Mouse (Mus musculus): ENCODE measurements around the gene Cdk1. TPM values are rescaled to one million over a fixed set of nuclear protein-coding genes. Genes with fewer than 3 reads are reported as not detected.
A peak's percentile ranks its signal among the peaks of the same experiment; 100 is the strongest.

Gene Cdk1
- polyA plus RNA-seq, 1 experiment from 2014 or later = 700 TPM

DNA sequence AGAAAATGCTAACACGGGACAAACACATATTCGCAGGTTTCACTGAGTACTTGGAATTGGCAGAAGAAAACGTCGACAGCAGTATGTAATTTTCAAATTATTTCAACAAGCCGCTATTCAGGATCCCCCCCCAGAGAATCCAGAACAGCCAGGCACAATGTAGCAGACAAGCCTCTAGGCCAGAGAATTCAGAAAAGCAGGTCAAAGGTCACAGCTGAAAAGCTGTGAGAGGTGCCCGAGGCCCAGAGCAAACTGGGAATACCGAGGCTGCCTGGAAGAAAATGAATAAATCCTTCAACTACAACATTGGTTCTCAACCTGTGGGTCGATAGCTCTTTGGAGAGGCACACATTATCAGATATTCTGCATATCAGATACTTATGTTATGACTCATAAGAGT is 4.5 kb downstream of the Cdk1 start:
- 64% methylated on average over 8 of the region's 8 CpGs for WGBS
- Histone ChIP-seq H3K27me3 (ENCODE audit: insufficient read depth, low read length) (no peaks in the 10 kb centered on the region), H3K27ac (ENCODE audit: low read depth) (no peak overlapping the region), H3K4me3 (ENCODE audit: low read depth, low read length) (no peak overlapping the region), H3K36me3 (ENCODE audit: insufficient read depth) (peaks cover 78% of the 10 kb centered on the region), H3K4me2 (no peak overlapping the region), H3K9ac (no peak overlapping the region), H3K4me1 (ENCODE audit: insufficient read depth) (peaks cover 12% of the 10 kb centered on the region; the same call in 1 of the 2 replicates), H3K9me3 (ENCODE audit: low read depth, low read length) (no peaks in the 10 kb centered on the region)
- ATAC-seq (ENCODE audit: insufficient read depth) (no peak), DNase-seq (peak; percentile 15)
- no peak for TF ChIP-seq CTCF (IDR thresholded peaks at IDR 0.05; ENCODE audit: low read depth)

DNA sequence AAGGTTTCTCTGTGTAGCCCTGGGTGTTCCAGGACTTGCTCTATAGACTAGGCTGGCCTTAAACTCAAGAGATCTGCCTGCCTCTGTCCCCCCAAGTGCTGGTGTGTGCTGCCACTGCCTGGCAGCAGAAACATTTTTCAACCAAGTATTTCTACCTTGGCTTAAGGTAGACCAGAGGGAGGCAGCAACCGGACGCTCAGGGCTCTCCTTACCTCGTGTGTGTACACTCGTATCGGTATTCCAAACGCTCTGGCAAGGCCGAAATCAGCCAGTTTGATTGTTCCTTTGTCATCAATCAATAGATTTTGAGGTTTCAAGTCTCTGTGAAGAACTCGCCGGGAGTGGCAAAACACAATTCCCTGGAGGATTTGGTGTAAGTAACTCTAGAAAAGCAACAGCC is 10.4 kb downstream of the Cdk1 start:
- TF ChIP-seq CTCF (IDR thresholded peaks at IDR 0.05; ENCODE audit: low read depth) = no peak
- ATAC-seq (ENCODE audit: insufficient read depth) (no peak), DNase-seq (no peak)
- 85% methylated on average over 9 of the region's 9 CpGs for WGBS
- Histone ChIP-seq H3K27ac (ENCODE audit: low read depth) (no peak overlapping the region), H3K4me3 (ENCODE audit: low read depth, low read length) (no peak overlapping the region), H3K4me2 (no peak overlapping the region), H3K9ac (no peak overlapping the region), H3K27me3 (ENCODE audit: insufficient read depth, low read length) (no peaks in the 10 kb centered on the region), H3K36me3 (ENCODE audit: insufficient read depth) (peaks cover 99% of the 10 kb centered on the region), H3K9me3 (ENCODE audit: low read depth, low read length) (no peaks in the 10 kb centered on the region), H3K4me1 (ENCODE audit: insufficient read depth) (no peaks in the 10 kb centered on the region)

DNA sequence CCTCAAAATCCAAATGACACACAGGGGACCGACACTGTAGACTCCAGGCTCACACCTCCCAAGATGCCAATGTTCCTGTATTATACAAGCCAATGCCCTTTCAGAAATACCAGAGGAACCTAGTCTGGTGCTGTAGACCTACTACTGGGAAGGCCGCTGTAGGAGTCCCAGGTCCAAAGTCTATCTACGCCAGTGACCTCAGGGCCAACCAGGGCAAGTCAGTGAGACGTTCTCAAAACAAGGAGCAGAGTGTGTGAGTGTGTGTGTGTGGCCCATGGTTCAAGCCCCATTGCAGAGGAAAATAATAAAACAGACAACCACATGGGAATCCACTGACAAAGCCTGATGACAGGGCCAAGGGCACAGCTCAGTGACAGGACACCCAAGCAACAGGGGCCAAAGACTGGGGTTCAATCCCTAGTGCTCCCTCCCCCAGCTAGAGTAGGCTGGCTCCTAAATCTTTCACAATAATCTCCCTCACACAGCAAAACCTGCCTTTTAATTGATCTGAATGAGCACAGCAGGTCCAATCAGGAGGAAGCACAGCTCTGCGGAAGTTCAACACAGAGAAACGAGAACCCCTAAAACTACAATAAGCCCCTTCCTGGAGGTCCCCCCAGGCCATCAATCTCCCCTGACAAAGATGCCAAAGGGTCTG is 11.0 kb downstream of the Cdk1 start:
- DNase-seq (no peak), ATAC-seq (ENCODE audit: insufficient read depth) (no peak)
- no peak overlapping the region for H3K9ac ChIP-seq
- 68% methylated on average over 6 of the region's 6 CpGs for WGBS
- no peaks in the 10 kb centered on the region for H3K4me1 ChIP-seq (ENCODE audit: insufficient read depth)
- H3K36me3 ChIP-seq (ENCODE audit: insufficient read depth) = peaks cover 99% of the 10 kb centered on the region
- no peak overlapping the region for H3K4me2 ChIP-seq
- no peak overlapping the region for H3K27ac ChIP-seq (ENCODE audit: low read depth)
- no peaks in the 10 kb centered on the region for H3K27me3 ChIP-seq (ENCODE audit: insufficient read depth, low read length)
- H3K9me3 ChIP-seq (ENCODE audit: low read depth, low read length) = no peaks in the 10 kb centered on the region
- TF ChIP-seq CTCF (IDR thresholded peaks at IDR 0.05; ENCODE audit: low read depth) = no peak
- no peak overlapping the region for H3K4me3 ChIP-seq (ENCODE audit: low read depth, low read length)

DNA sequence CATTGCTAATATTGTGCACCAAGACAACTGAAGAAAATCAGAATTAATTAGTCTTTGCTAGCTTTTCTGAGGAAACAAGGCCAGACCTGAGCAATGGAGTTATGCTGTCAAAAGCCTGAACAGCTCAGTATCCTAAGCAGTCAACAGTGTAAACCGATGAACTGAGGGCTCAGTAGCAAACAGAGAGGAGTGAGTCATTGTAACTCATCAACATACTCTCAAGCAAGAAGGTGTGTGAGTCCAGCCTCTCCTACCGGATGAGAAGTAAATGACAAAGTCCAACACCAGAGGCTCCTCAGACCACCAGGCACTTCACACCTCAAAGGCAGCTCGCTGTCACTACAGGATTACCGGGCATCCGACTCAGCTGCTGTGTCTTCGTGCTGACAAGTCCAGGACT is 12.7 kb downstream of the Cdk1 start:
- H3K4me3 ChIP-seq (ENCODE audit: low read depth, low read length) = no peak overlapping the region
- no peak overlapping the region for H3K27ac ChIP-seq (ENCODE audit: low read depth)
- WGBS = 87% methylated on average over 6 of the region's 6 CpGs
- no peaks in the 10 kb centered on the region for H3K4me1 ChIP-seq (ENCODE audit: insufficient read depth)
- TF ChIP-seq CTCF (IDR thresholded peaks at IDR 0.05; ENCODE audit: low read depth) = no peak
- H3K9ac ChIP-seq = no peak overlapping the region
- DNase-seq (no peak), ATAC-seq (ENCODE audit: insufficient read depth) (no peak)
- H3K4me2 ChIP-seq = no peak overlapping the region
- no peaks in the 10 kb centered on the region for H3K9me3 ChIP-seq (ENCODE audit: low read depth, low read length)
- no peaks in the 10 kb centered on the region for H3K27me3 ChIP-seq (ENCODE audit: insufficient read depth, low read length)
- H3K36me3 ChIP-seq (ENCODE audit: insufficient read depth) = peaks cover 99% of the 10 kb centered on the region

DNA sequence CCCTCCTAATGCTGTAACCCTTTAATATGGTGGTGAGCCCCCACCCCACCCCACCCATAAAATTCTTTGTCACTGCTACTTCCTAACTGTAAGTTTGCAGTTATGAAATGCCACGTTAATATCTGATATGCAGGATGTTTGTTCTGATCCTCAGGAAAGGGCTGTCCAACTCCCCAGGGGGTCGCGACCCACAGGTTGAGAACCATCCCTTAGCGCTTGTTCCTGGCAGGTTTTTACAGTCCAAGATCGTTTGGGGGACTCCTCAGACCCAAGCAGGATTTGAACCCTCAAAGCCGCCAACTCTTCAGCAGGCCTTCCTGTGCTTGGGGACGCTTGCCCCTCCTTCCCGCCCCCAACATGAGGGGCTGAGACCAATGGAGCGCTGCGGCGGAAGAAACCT is 16.5 kb downstream of the Cdk1 start:
- H3K27me3 ChIP-seq (ENCODE audit: insufficient read depth, low read length) = no peaks in the 10 kb centered on the region
- no peaks in the 10 kb centered on the region for H3K4me1 ChIP-seq (ENCODE audit: insufficient read depth)
- 83% methylated on average over 11 of the region's 11 CpGs for WGBS
- ATAC-seq (ENCODE audit: insufficient read depth) = no peak
- no peaks in the 10 kb centered on the region for H3K9me3 ChIP-seq (ENCODE audit: low read depth, low read length)
- H3K36me3 ChIP-seq (ENCODE audit: insufficient read depth) = peaks cover 76% of the 10 kb centered on the region
- TF ChIP-seq CTCF (IDR thresholded peaks at IDR 0.05; ENCODE audit: low read depth) = no peak
- H3K4me2 ChIP-seq = no peak overlapping the region
- no peak overlapping the region for H3K9ac ChIP-seq
- peak overlapping the region; percentile 25; the same call in 1 of the 2 replicates for H3K27ac ChIP-seq (ENCODE audit: low read depth)
- H3K4me3 ChIP-seq (ENCODE audit: low read depth, low read length) = no peak overlapping the region
- DNase-seq = peak; percentile 9

DNA sequence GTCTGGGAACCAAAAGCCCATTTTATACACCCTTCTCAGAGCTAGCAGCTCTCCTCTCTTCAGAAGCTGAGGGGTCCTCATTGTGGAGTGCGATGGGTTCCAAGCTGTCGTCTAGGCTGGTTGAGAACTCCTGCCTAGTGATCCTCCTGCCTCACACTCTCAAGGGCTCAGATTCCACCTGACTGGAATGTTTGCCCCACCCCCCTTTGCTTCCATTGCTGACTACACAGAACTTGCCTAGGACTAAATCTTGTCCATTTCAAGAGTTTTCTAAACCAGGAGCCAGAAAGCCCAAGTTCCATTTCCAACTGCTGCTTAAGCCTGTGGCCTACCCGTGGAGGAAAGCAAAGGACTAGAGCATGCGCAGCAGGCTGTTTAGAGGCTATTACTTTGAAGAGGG is 17.1 kb downstream of the Cdk1 start:
- no peak for TF ChIP-seq CTCF (IDR thresholded peaks at IDR 0.05; ENCODE audit: low read depth)
- H3K27me3 ChIP-seq (ENCODE audit: insufficient read depth, low read length) = no peaks in the 10 kb centered on the region
- no peak overlapping the region for H3K4me2 ChIP-seq
- H3K4me3 ChIP-seq (ENCODE audit: low read depth, low read length) = no peak overlapping the region
- ATAC-seq (ENCODE audit: insufficient read depth) (0 out of 2 replicates have a peak, but pooled peaks have one; percentile 33), DNase-seq (peak; percentile 38)
- H3K4me1 ChIP-seq (ENCODE audit: insufficient read depth) = no peaks in the 10 kb centered on the region
- no peaks in the 10 kb centered on the region for H3K9me3 ChIP-seq (ENCODE audit: low read depth, low read length)
- WGBS = 63% methylated on average over 4 of the region's 4 CpGs
- peak overlapping the region; percentile 44; the same call in 1 of the 2 replicates for H3K27ac ChIP-seq (ENCODE audit: low read depth)
- no peak overlapping the region for H3K9ac ChIP-seq
- H3K36me3 ChIP-seq (ENCODE audit: insufficient read depth) = peaks cover 70% of the 10 kb centered on the region

DNA sequence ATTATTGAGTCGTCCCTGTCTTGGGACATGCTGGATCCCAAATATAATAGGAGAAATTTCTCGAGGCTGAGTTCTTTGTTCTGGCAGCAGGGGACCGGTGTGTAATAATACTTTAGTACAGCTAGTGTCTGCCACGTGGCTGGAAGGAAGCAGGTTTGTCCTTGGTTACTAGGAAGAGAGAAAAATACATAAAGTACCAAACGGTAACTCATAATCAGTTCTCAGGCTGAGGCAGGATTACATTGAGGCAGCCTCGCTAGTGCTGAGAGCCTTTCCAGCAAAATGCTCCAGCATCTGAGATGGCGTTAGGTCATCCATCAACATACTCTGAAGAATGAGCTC is 17.6 kb downstream of the Cdk1 start:
- H3K36me3 ChIP-seq (ENCODE audit: insufficient read depth) = peaks cover 66% of the 10 kb centered on the region

More for the DNA sequence above, 17.6 kb downstream of the Cdk1 start:
- Histone ChIP-seq H3K27me3 (ENCODE audit: insufficient read depth, low read length) (no peaks in the 10 kb centered on the region), H3K9ac (no peak overlapping the region), H3K4me3 (ENCODE audit: low read depth, low read length) (no peak overlapping the region), H3K27ac (ENCODE audit: low read depth) (peak overlapping the region; percentile 44; the same call in 1 of the 2 replicates), H3K4me1 (ENCODE audit: insufficient read depth) (no peaks in the 10 kb centered on the region), H3K9me3 (ENCODE audit: low read depth, low read length) (no peaks in the 10 kb centered on the region), H3K4me2 (no peak overlapping the region)
- ATAC-seq (ENCODE audit: insufficient read depth) (peak; percentile 19; the same call in 1 of the 2 replicates), DNase-seq (peak; percentile 46)
- TF ChIP-seq CTCF (IDR thresholded peaks at IDR 0.05; ENCODE audit: low read depth) = no peak
- WGBS = 56% methylated on average over 7 of the region's 7 CpGs
